Mouse (Mus musculus): Measurements from ENCODE around the gene Pram1. TPM values are rescaled to one million over a fixed set of nuclear protein-coding genes. Genes with fewer than 3 reads are reported as not detected.

Pram1 gene
- total RNA-seq, 2 experiments from 2014 or later: 0.40 to 0.54 TPM

- DNase-seq: no peak
These were observed 31.8 kb downstream of the Pram1 start for GRCm38 (mm10) chr17:33669681-33670080.

DNA sequence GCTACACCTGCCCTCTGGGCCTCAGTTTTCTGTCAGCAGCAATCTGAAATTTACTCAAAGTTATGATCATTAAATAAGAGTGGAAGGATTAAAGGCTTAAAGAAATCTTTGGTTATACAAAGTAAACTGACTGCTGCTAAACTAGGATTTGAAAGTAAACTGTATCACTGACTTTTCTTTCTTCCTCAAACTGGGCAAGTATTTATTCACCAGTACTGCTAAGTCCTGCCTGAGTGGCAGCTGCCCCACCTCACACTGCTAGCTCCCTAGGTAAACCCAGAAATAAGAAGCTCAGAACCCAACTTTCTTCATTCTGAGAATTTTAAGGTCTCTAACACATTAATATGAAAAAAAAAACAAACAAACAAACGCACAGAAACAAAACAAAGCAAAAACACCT is 36.0 kb downstream of the Pram1 start:
- no peak for DNase-seq

DNA sequence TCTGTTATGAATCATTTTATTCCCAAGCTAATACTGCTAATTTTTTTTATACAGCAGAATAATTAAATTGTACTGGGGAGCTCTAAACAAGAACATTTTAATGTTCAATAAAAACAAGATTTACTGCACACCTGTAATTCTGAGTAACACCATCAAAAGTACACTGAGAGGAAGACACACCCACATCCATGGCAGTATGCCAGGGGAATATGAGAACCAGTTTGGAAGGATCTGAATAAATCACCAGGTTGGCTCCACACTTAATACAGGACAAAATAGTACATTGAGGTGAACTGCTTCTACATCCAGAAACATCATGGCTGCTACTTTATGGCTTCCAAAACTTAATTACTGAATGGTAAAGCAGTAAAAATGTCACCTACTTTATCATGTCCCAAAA is 37.6 kb downstream of the Pram1 start:
- no peak for DNase-seq

- no peak for DNase-seq
These were observed 38.2 kb downstream of the Pram1 start for GRCm38 (mm10) chr17:33676086-33676485.

GRCm38 (mm10) chr17:33678771-33679170 is 40.9 kb downstream of the Pram1 start:
- DNase-seq: no peak

GRCm38 (mm10) chr17:33681767-33682166 is 43.9 kb downstream of the Pram1 start:
- no peak for DNase-seq

- DNase-seq: peak; percentile 67
These were observed 46.9 kb downstream of the Pram1 start for GRCm38 (mm10) chr17:33684671-33685231.

DNA sequence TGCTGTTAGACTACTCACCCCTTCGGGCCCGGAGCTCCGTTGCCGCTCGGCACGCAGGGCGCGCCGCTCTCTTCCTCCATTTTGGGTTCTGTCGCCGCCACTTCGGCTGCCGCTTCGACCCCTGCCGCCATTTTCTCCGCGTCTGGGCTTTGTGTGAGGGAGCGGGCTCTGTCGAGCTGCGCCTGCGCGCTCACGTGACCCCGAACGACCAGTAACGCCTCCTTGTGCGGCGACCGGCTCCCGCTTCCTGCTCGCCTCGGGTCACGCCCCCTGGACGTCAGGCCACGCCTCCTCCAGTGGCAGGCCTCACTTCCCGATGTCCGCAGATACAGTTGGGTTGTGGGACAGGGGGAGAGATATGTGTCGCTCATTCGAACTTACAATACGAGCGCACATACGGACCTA is 47.4 kb downstream of the Pram1 start:
- peak; percentile 99 for DNase-seq

DNA sequence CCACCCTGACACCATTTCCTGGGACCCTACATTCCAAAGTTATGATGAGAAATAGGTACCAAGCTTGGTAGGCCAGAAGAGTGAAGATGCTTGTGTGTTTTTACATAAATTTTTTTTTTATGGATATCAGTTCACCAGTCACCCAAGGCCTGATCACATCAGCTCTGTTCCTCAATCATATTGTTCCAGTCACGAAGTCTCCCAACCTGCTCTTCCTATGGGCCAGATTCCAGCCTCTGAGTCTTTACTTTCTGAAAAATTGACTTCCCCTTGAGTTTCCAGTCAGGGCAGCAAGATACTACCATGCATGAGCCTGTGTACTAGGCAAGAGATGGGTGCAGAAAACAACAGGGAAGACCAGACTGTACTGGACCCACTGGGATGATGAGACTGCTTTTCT is 48.9 kb downstream of the Pram1 start, which contains the start of gene Hnrnpm:
Gene Hnrnpm, minus strand, starts transcription at position 101 of the 400 bp plus-strand sequence.
- no peak for DNase-seq

Other genes starting within 250 kb of the Pram1 start
- gene Zfp101, start 243.4 kb upstream of the Pram1 start, total RNA-seq (2021): 1 to 10 TPM; 5.6 to 7.3 TPM
- not detected for gene Actl9, start 205.2 kb upstream of the Pram1 start, total RNA-seq (2021)
- 10 to 100 TPM; 24.1 to 44.4 TPM for gene Adamts10, start 113.9 kb upstream of the Pram1 start, total RNA-seq (2021)
- gene Myo1f, start 82.3 kb upstream of the Pram1 start, total RNA-seq (2021): 1 to 10 TPM; 1.2 to 2.5 TPM
- 10 to 100 TPM; 18.1 to 21.5 TPM for gene Zfp414, start 9.0 kb upstream of the Pram1 start, total RNA-seq (2021)
- gene Hnrnpm, start 48.8 kb downstream of the Pram1 start, total RNA-seq (2021): 100 to 1,000 TPM in 1 of 2 experiments, 10 to 100 TPM in 1; 85.1 to 108 TPM
- 10 to 100 TPM; 73.2 to 77.9 TPM for gene March2, start 80.6 kb downstream of the Pram1 start, total RNA-seq (2021)
- 100 to 1,000 TPM; 166 to 186 TPM for gene Rab11b, start 122.5 kb downstream of the Pram1 start, total RNA-seq (2021)
- 10 to 100 TPM; 22.7 to 36.0 TPM for gene Angptl4, start 143.8 kb downstream of the Pram1 start, total RNA-seq (2021)
- 10 to 100 TPM; 27.6 to 33.3 TPM for gene Kank3, start 172.5 kb downstream of the Pram1 start, total RNA-seq (2021)
- 1,000 to 10,000 TPM; 1,176 to 1,238 TPM for gene Rps28, start 186.5 kb downstream of the Pram1 start, total RNA-seq (2021)
- gene Ndufa7, start 186.5 kb downstream of the Pram1 start, total RNA-seq (2021): 100 to 1,000 TPM; 322 to 360 TPM
- 10 to 100 TPM; 15.0 to 16.5 TPM for gene Cd320, start 205.0 kb downstream of the Pram1 start, total RNA-seq (2021)
- not detected for gene Gm7029, start 235.8 kb downstream of the Pram1 start, total RNA-seq (2021)